Comparison of ENCODE assay signal across 24 mouse cellular contexts in genomic region chr6:96435545-96435944, GRCm38 (mm10).
"Had no signal": no experiment of that assay in that cellular context is flagged by ENCODE, and none has a peak within 500 bp of the region (broad histone marks: within the 10 kb centered on the region; RNA-seq: fewer than 3 reads in every experiment).

No protein-coding gene starts in this region.

- H3K9me3 ChIP-seq: heart, embryonic 13.5 days; heart, embryonic 15.5 days; hindbrain, embryonic 13.5 days; hindbrain, embryonic 15.5 days; kidney, embryonic 15.5 days; liver, embryonic 13.5 days had no signal

- H3K9ac ChIP-seq: heart, embryonic 13.5 days; heart, embryonic 15.5 days; hindbrain, embryonic 13.5 days; hindbrain, embryonic 15.5 days; kidney, embryonic 15.5 days; liver, embryonic 13.5 days had no signal

- H3K27me3 ChIP-seq: heart, embryonic 13.5 days; heart, embryonic 15.5 days; hindbrain, embryonic 13.5 days; hindbrain, embryonic 15.5 days; kidney, embryonic 15.5 days; liver, embryonic 13.5 days had no signal

- H3K27ac ChIP-seq: heart, embryonic 13.5 days; heart, embryonic 15.5 days; hindbrain, embryonic 13.5 days; hindbrain, embryonic 15.5 days; hindbrain, postnatal 0 days; kidney, embryonic 15.5 days; layer of hippocampus, adult 2 months; left cerebral cortex, adult 2 months; liver, embryonic 13.5 days had no signal

- DNase-seq: gastrocnemius, postnatal 14 days; gastrocnemius, postnatal 36 days; heart, adult 18-20 months; heart, postnatal 14 days; heart, postnatal 36 days; kidney, adult 11 months; kidney, adult 2 months; kidney, adult 9 months; kidney, postnatal 14 days; kidney, postnatal 4 days; liver; liver, embryonic 13.5 days had no signal

- ATAC-seq: forebrain, embryonic 16.5 days; hindbrain, postnatal 0 days; intestine, embryonic 16.5 days had no signal

- H3K4me2 ChIP-seq: heart, embryonic 11.5 days; heart, embryonic 13.5 days; heart, embryonic 15.5 days; hindbrain, embryonic 13.5 days; hindbrain, embryonic 15.5 days; kidney, embryonic 15.5 days; liver, embryonic 11.5 days; liver, embryonic 13.5 days had no signal

- H3K4me1 ChIP-seq: heart, embryonic 13.5 days; heart, embryonic 15.5 days; hindbrain, embryonic 15.5 days; liver, embryonic 13.5 days had no signal

- H3K4me3 ChIP-seq: heart, embryonic 13.5 days; heart, embryonic 15.5 days; hindbrain, embryonic 13.5 days; hindbrain, embryonic 15.5 days; kidney, embryonic 15.5 days; layer of hippocampus, adult 2 months; left cerebral cortex, adult 2 months; liver, embryonic 13.5 days had no signal

- H3K36me3 ChIP-seq: heart, embryonic 13.5 days; heart, embryonic 15.5 days; hindbrain, embryonic 13.5 days; hindbrain, embryonic 15.5 days; kidney, embryonic 15.5 days; liver, embryonic 13.5 days had no signal
